Mouse (Mus musculus) kidney, embryonic 16.5 days (tissue): ENCODE data around the gene Gng12. TPM values are rescaled to one million over a fixed set of nuclear protein-coding genes. Genes with fewer than 3 reads are reported as not detected.

Source experiments
- ATAC-seq: fragments of 200-750 bp; cut with Nextera tagmentation; 2 replicates; pipeline ENCODE4 v1.8.0; 2017; ENCODE audit warnings: moderate TSS enrichment; ENCODE audit not compliant: low FRiP score, low TSS enrichment
- H3K27ac ChIP-seq: fragments of 300-500 bp; sonication (generic); 2 replicates; pipeline ENCODE4 v1.5.1; 2014; ENCODE audit warnings: low read length
- H3K27me3 ChIP-seq: fragments of 300-500 bp; sonication (generic); 2 replicates; pipeline ENCODE4 v1.6.1; 2014; ENCODE audit warnings: low read length, control low read depth, mixed read lengths; ENCODE audit not compliant: insufficient read depth
- H3K36me3 ChIP-seq: fragments of 300-500 bp; sonication (generic); 2 replicates; pipeline ENCODE4 v1.6.1; 2014; ENCODE audit warnings: low read length, control low read depth, mixed read lengths; ENCODE audit not compliant: insufficient read depth
- H3K4me1 ChIP-seq: fragments of 300-500 bp; sonication (generic); 2 replicates; pipeline ENCODE4 v1.6.1; 2014; ENCODE audit warnings: low read length, control low read depth, mixed read lengths; ENCODE audit not compliant: insufficient read depth
- H3K4me2 ChIP-seq: fragments of 300-500 bp; sonication (generic); replicated peaks from 2 replicates; pipeline ENCODE4 v1.6.1; 2014; ENCODE audit warnings: low read depth, low read length
- H3K4me3 ChIP-seq: fragments of 300-500 bp; sonication (generic); 2 replicates; pipeline ENCODE4 v1.5.1; 2014; ENCODE audit warnings: mild to moderate bottlenecking, low read length
- H3K9ac ChIP-seq: fragments of 300-500 bp; sonication (generic); replicated peaks from 2 replicates; pipeline ENCODE4 v1.6.1; 2014; ENCODE audit warnings: low read length
- H3K9me3 ChIP-seq: fragments of 300-500 bp; sonication (generic); 2 replicates; pipeline ENCODE4 v1.6.1; 2016; ENCODE audit warnings: low read length, control low read depth
- WGBS: fragments of 180-500 bp; shearing (Covaris S2); extraction: QIAGEN DNeasy Blood & Tissue Kit; methylation state at CpG from one replicate; pipeline ENCODE4 v1.1.7; 2014; 5-methylcytosine and 5-hydroxymethylcytosine counted together
- polyA plus RNA-seq: library from polyadenylated mRNA; unstranded; fragments of >200 nt; fragmentation: Nextera tagmentation; extraction: Ambion mirVana; gene quantifications from 2 replicates; pipeline ENCODE4 v1.2.1, GENCODE M21; 2015

Gng12 gene
- polyA plus RNA-seq, 1 experiment from 2014 or later = 111 TPM

DNA sequence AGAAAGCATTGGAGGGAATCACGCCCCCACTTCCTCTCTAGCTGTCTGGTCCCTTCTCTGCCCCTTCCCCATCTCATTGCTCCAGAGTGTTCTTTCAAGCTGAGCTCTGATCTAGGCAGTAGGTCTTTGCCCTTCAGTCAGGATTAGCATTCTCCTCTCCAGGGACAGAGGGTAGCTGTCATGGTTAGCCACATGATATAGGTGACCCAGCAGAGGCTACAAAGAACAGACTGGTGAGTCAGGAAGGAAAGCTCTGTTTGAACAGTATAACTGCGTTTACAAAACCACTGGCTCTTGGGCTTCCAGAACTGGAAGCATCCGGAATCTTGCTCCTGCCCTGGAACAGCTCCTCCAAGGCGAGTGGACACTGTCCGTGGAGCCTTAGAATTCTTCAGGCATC is 87.9 kb downstream of the Gng12 start:
- H3K27ac ChIP-seq = no peak overlapping the region
- WGBS = 87% methylated on average over 5 of the region's 5 CpGs
- H3K9me3 ChIP-seq = no peaks in the 10 kb centered on the region
- no peak overlapping the region for H3K9ac ChIP-seq
- no peak overlapping the region for H3K4me2 ChIP-seq
- H3K4me1 ChIP-seq = 0 out of 2 replicates have a peak, but pooled peaks cover 4% of the 10 kb centered on the region
- H3K27me3 ChIP-seq = no peaks in the 10 kb centered on the region
- no peaks in the 10 kb centered on the region for H3K36me3 ChIP-seq
- H3K4me3 ChIP-seq = no peak overlapping the region
- no peak for ATAC-seq

- Histone ChIP-seq H3K9me3 (no peaks in the 10 kb centered on the region), H3K27me3 (no peaks in the 10 kb centered on the region), H3K9ac (no peak overlapping the region), H3K4me1 (0 out of 2 replicates have a peak, but pooled peaks cover 4% of the 10 kb centered on the region), H3K4me2 (no peak overlapping the region), H3K36me3 (no peaks in the 10 kb centered on the region), H3K4me3 (no peak overlapping the region), H3K27ac (no peak overlapping the region)
- WGBS = 92% methylated on average over 3 of the region's 3 CpGs
- ATAC-seq = no peak
These were observed 88.5 kb downstream of the Gng12 start for GRCm38 (mm10) chr6:66984672-66985071.

DNA sequence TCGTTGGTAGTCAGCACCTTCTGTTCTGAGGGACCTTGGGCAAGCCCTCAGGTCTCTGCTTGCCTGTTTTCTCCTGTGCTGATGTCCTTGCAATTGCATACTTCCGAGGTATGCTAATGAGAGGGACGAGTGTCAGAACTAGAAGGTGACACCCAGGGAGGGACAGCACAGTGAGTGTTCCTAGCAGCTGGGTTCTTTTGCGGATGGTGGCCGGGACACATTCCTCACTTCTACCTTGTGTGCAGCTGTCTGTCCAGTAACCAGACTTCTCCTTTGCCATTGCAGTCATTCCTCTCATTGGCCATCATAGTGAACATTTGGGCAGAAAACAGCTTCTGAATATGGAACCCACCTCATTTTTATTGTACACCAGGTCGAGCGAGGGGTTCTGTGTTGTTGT is 89.3 kb downstream of the Gng12 start:
- H3K9ac ChIP-seq = no peak overlapping the region
- no peak for ATAC-seq

DNA sequence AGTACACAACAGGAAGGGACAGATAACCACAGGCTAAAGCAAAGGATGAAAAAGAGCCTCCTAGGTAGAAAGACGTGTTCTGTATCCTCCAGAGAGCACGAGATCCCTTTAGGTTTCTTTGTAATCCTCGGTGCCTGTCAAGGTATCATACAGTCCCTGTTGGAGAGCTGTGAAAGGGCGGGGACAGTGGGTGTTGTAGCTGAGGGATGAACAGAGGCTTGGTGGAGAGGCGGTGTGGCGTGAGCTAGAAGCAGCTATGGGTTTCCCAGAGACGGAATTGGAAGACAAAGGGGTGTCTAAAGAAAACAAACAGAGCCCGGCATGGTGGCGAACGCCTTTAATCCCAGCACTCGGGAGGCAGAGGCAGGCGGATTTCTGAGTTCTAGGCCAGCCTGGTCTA is 89.9 kb downstream of the Gng12 start:
- 92% methylated on average over 12 of the region's 12 CpGs for WGBS
- Histone ChIP-seq H3K4me1 (0 out of 2 replicates have a peak, but pooled peaks cover 4% of the 10 kb centered on the region), H3K27ac (no peak overlapping the region), H3K4me3 (no peak overlapping the region), H3K9ac (no peak overlapping the region), H3K9me3 (no peaks in the 10 kb centered on the region), H3K4me2 (no peak overlapping the region), H3K36me3 (no peaks in the 10 kb centered on the region), H3K27me3 (no peaks in the 10 kb centered on the region)
- no peak for ATAC-seq

More for the DNA sequence above, 89.3 kb downstream of the Gng12 start:
- WGBS = 54% methylated on average over 7 of the region's 7 CpGs
- Histone ChIP-seq H3K4me3 (no peak overlapping the region), H3K4me2 (no peak overlapping the region), H3K4me1 (0 out of 2 replicates have a peak, but pooled peaks cover 4% of the 10 kb centered on the region), H3K9me3 (no peaks in the 10 kb centered on the region), H3K27me3 (no peaks in the 10 kb centered on the region), H3K27ac (no peak overlapping the region), H3K36me3 (no peaks in the 10 kb centered on the region)

DNA sequence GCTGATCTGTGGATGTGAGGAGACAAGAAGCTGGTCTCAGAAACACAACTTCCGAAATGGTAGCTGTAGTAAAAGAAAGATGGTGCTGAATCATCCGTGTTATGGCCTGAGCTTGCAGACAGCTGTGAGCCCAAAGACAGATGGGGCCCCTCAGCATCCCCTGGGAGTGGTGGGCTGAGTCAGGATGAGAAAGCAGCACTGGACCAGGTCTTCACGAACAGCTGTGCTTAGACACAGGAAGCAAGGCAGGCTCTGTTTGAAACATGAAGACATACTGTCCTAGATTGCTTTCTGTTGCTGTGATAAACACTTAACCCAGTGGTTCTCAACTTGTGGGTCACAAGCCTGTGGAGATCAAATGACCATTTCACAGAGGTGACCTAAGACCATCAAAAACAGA is 91.4 kb downstream of the Gng12 start:
- ATAC-seq = peak; percentile 60; the same call in 1 of the 2 replicates
- Histone ChIP-seq H3K27ac (no peak overlapping the region), H3K9me3 (no peaks in the 10 kb centered on the region), H3K4me1 (peaks cover 4% of the 10 kb centered on the region; the same call in 1 of the 2 replicates), H3K9ac (no peak overlapping the region), H3K4me3 (no peak overlapping the region), H3K27me3 (no peaks in the 10 kb centered on the region), H3K4me2 (no peak overlapping the region), H3K36me3 (no peaks in the 10 kb centered on the region)
- 42% methylated on average over 3 of the region's 3 CpGs for WGBS

GRCm38 (mm10) chr6:66988363-66988762 is 92.2 kb downstream of the Gng12 start:
- no peak overlapping the region for H3K27ac ChIP-seq
- no peak overlapping the region for H3K4me3 ChIP-seq
- no peaks in the 10 kb centered on the region for H3K27me3 ChIP-seq
- H3K36me3 ChIP-seq = no peaks in the 10 kb centered on the region
- H3K9ac ChIP-seq = no peak overlapping the region
- H3K4me1 ChIP-seq = peaks cover 4% of the 10 kb centered on the region; the same call in 1 of the 2 replicates
- no peak overlapping the region for H3K4me2 ChIP-seq
- no peaks in the 10 kb centered on the region for H3K9me3 ChIP-seq
- 85% methylated on average over 9 of the region's 9 CpGs for WGBS
- ATAC-seq = no peak

- no peaks in the 10 kb centered on the region for H3K36me3 ChIP-seq
- no peak overlapping the region for H3K9ac ChIP-seq
- no peak overlapping the region for H3K4me2 ChIP-seq
- ATAC-seq = no peak
- H3K9me3 ChIP-seq = no peaks in the 10 kb centered on the region
- H3K27me3 ChIP-seq = no peaks in the 10 kb centered on the region
- no peak overlapping the region for H3K4me3 ChIP-seq
- 90% methylated on average over 6 of the region's 6 CpGs for WGBS
- H3K4me1 ChIP-seq = peaks cover 4% of the 10 kb centered on the region; the same call in 1 of the 2 replicates
- H3K27ac ChIP-seq = no peak overlapping the region
These were observed 92.8 kb downstream of the Gng12 start for GRCm38 (mm10) chr6:66989037-66989436.

- H3K9me3 ChIP-seq = no peaks in the 10 kb centered on the region
- no peak overlapping the region for H3K9ac ChIP-seq
- no peaks in the 10 kb centered on the region for H3K36me3 ChIP-seq
- H3K27ac ChIP-seq = no peak overlapping the region
- H3K4me1 ChIP-seq = peaks cover 4% of the 10 kb centered on the region; the same call in 1 of the 2 replicates
- no peak for ATAC-seq
- no peak overlapping the region for H3K4me3 ChIP-seq
- H3K4me2 ChIP-seq = no peak overlapping the region
- 42% methylated on average over 3 of the region's 3 CpGs for WGBS
- H3K27me3 ChIP-seq = no peaks in the 10 kb centered on the region
These were observed 93.3 kb downstream of the Gng12 start for GRCm38 (mm10) chr6:66989518-66989917.

DNA sequence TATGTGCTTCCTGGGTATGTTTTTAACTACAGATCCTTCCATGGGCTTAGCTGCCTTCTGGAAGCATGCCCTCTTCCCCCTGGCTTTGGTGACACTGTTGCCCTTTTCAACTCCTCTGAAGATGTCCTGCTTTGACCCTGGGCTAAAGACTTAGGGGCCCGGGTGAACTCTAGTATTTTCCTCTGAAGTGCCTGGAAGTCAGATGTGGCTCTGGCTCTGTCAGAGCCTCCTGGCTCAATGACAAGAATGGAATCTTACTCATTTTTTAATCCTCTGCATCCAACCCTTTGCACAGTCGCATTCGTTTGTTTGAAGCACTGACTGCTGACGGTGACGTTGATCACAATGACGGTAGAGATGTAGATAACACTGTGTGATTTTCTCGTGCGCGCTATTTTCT is 96.0 kb downstream of the Gng12 start:
- Histone ChIP-seq H3K4me2 (no peak overlapping the region), H3K4me1 (peaks cover 8% of the 10 kb centered on the region; the same call in 1 of the 2 replicates), H3K27me3 (no peaks in the 10 kb centered on the region), H3K4me3 (no peak overlapping the region), H3K27ac (no peak overlapping the region), H3K36me3 (no peaks in the 10 kb centered on the region), H3K9ac (no peak overlapping the region), H3K9me3 (no peaks in the 10 kb centered on the region)
- no peak for ATAC-seq
- 73% methylated on average over 9 of the region's 9 CpGs for WGBS

GRCm38 (mm10) chr6:66992786-66993185 is 96.6 kb downstream of the Gng12 start:
- WGBS = 85% methylated on average over 8 of the region's 8 CpGs
- Histone ChIP-seq H3K4me1 (peaks cover 4% of the 10 kb centered on the region; the same call in 1 of the 2 replicates), H3K4me3 (no peak overlapping the region), H3K4me2 (no peak overlapping the region), H3K27me3 (no peaks in the 10 kb centered on the region), H3K9ac (no peak overlapping the region), H3K27ac (no peak overlapping the region), H3K9me3 (no peaks in the 10 kb centered on the region), H3K36me3 (no peaks in the 10 kb centered on the region)
- no peak for ATAC-seq
